Mouse (Mus musculus) myocyte (in vitro differentiated cells): ENCODE measurements around the gene Med29. TPM values are rescaled to one million over a fixed set of nuclear protein-coding genes. Genes with fewer than 3 reads are reported as not detected.

Source experiments
- H3K27me3 ChIP-seq: one replicate; pipeline ENCODE4 v1.6.1; 2011; ENCODE audit not compliant: control insufficient read depth, insufficient read depth, insufficient read length
- H3K36me3 ChIP-seq: one replicate; pipeline ENCODE4 v1.6.1; 2011; ENCODE audit not compliant: control insufficient read depth, insufficient read depth
- H3K4me2 ChIP-seq: one replicate; pipeline ENCODE4 v1.6.1; 2011; ENCODE audit warnings: low read depth, control low read depth
- H3K4me3 ChIP-seq: one replicate; pipeline ENCODE4 v1.5.1; 2011; ENCODE audit warnings: mild to moderate bottlenecking, control low read depth, moderate library complexity
- H3K79me2 ChIP-seq: one replicate; pipeline ENCODE4 v1.6.1; 2011; ENCODE audit not compliant: control insufficient read depth, insufficient read depth
- H3ac ChIP-seq: one replicate; pipeline ENCODE4 v1.6.1; 2011; ENCODE audit not compliant: control insufficient read depth, insufficient read length
- CEBPB ChIP-seq: IDR thresholded peaks from 2 replicates; pipeline ENCODE4 v1.6.1; 2011; ENCODE audit warnings: mild to moderate bottlenecking, moderate library complexity; ENCODE audit not compliant: poor library complexity, insufficient read depth, severe bottlenecking
- E2F4 ChIP-seq: IDR thresholded peaks from one replicate; pipeline ENCODE4 v1.6.1; 2011; ENCODE audit warnings: mild to moderate bottlenecking, control low read depth, moderate library complexity; ENCODE audit not compliant: insufficient read depth
- MAX ChIP-seq: IDR thresholded peaks from one replicate; pipeline ENCODE4 v1.6.1; 2011; ENCODE audit warnings: low read depth, mild to moderate bottlenecking, control low read depth
- MYOD1 ChIP-seq, 3 experiments: IDR thresholded peaks; one replicate each; pipeline ENCODE4 v1.6.1; 2011; ENCODE audit warnings: control low read depth in 2 of 3, low read depth in 2 of 3, mild to moderate bottlenecking in 2 of 3, moderate library complexity in 1 of 3; ENCODE audit not compliant: insufficient read length in 2 of 3, control insufficient read depth in 1 of 3
- MYOG ChIP-seq, 3 experiments: IDR thresholded peaks; one replicate each; pipeline ENCODE4 v1.6.1; 2011; ENCODE audit warnings: control low read depth in 2 of 3, low read depth in 2 of 3, mild to moderate bottlenecking in 2 of 3; ENCODE audit not compliant: insufficient read length in 2 of 3, control insufficient read depth in 1 of 3, insufficient read depth in 1 of 3
- POLR2A ChIP-seq: IDR thresholded peaks from one replicate; pipeline ENCODE4 v1.6.1; 2011; ENCODE audit warnings: low read depth, mild to moderate bottlenecking, control low read depth, moderate library complexity; ENCODE audit not compliant: insufficient read length
- POLR2AphosphoS2 ChIP-seq: IDR thresholded peaks from one replicate; pipeline ENCODE4 v1.6.1; 2011; ENCODE audit warnings: low read depth, control low read depth; ENCODE audit not compliant: insufficient read length
- REST ChIP-seq: IDR thresholded peaks from one replicate; pipeline ENCODE4 v1.6.1; 2011; ENCODE audit warnings: mild to moderate bottlenecking, control low read depth, moderate library complexity; ENCODE audit not compliant: insufficient read depth, insufficient read length
- SRF ChIP-seq: IDR thresholded peaks from one replicate; pipeline ENCODE4 v1.6.1; 2011; ENCODE audit warnings: low read depth; ENCODE audit not compliant: control insufficient read depth, insufficient read length
- TCF12 ChIP-seq: IDR thresholded peaks from one replicate; pipeline ENCODE4 v1.6.1; 2011; ENCODE audit warnings: mild to moderate bottlenecking, control low read depth; ENCODE audit not compliant: poor library complexity, insufficient read depth, severe bottlenecking
- TCF3 ChIP-seq: IDR thresholded peaks from one replicate; pipeline ENCODE4 v1.6.1; 2011; ENCODE audit warnings: low read depth, control low read depth; ENCODE audit not compliant: insufficient read length
- USF1 ChIP-seq: IDR thresholded peaks from one replicate; pipeline ENCODE4 v1.6.1; 2011; ENCODE audit warnings: low read depth, mild to moderate bottlenecking, control low read depth, moderate library complexity
- polyA plus RNA-seq: library from polyadenylated mRNA; unstranded; fragments of >200 nt; fragmentation: generic; extraction: Trizol; gene quantifications from one replicate; pipeline ENCODE4 v1.2.1, GENCODE M21; 2012; ENCODE audit warnings: missing spikeins

Med29 gene
- polyA plus RNA-seq, 1 experiment = 34.2 TPM

DNA sequence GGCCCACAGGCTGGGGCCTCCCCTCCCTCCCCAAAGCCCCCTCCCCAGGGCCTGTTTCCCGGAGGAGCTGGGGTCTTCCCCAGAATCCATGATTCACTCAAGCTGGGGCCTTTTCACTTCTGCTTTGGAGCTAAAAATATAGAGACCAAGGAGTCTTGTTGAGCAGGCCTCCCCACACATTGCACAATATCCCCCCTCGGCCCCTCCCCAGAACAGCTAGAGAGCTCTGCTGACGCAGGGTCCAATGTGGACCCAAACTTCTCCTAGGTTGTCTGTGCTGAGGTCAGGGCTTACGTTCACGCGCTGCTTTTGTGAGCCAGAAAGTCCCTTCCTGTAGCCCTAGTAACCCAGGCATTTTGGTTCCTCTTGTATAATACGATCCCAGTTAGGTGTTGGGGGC is 6.5 kb downstream of the Med29 start:
- no peak overlapping the region for H3K4me2 ChIP-seq
- H3K79me2 ChIP-seq = peaks cover 2% of the 10 kb centered on the region
- H3K4me3 ChIP-seq = no peak overlapping the region
- H3ac ChIP-seq = no peak overlapping the region
- H3K27me3 ChIP-seq = no peaks in the 10 kb centered on the region
- TF ChIP-seq TCF12 (no peak), USF1 (no peak), REST (no peak), E2F4 (no peak), MAX (no peak), MYOD1 (IDR thresholded peaks at IDR 0.05; ENCODE audit: control insufficient read depth in 1 of 3, insufficient read length in 2 of 3, low read depth in 2 of 3) (no peak), CEBPB (no peak), POLR2A (no peak), TCF3 (no peak), SRF (no peak), MYOG (IDR thresholded peaks at IDR 0.05; ENCODE audit: control insufficient read depth in 1 of 3, insufficient read depth in 1 of 3, insufficient read length in 2 of 3, low read depth in 2 of 3) (no peak), POLR2AphosphoS2 (no peak)
- peaks cover 3% of the 10 kb centered on the region for H3K36me3 ChIP-seq

DNA sequence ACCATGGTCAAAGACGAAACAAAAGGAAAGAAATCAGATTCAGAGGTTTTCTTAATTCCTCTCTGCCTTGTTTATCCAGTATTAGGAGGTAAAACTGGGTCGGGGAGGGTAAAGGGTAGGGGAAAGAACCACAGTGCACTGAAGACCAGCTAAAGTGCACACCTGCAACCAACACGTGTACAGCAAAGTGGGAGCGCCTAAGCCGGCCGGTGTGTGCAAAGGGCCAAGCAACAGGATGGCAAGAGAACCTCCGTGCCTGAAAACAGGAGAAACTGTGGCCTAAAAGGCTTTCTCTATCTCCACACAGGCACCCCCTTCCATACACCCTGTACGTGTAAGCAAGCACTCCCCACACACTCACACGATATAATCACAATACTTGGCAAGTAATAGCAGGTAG is 7.3 kb downstream of the Med29 start:
- no peaks in the 10 kb centered on the region for H3K27me3 ChIP-seq
- no peaks in the 10 kb centered on the region for H3K79me2 ChIP-seq

DNA sequence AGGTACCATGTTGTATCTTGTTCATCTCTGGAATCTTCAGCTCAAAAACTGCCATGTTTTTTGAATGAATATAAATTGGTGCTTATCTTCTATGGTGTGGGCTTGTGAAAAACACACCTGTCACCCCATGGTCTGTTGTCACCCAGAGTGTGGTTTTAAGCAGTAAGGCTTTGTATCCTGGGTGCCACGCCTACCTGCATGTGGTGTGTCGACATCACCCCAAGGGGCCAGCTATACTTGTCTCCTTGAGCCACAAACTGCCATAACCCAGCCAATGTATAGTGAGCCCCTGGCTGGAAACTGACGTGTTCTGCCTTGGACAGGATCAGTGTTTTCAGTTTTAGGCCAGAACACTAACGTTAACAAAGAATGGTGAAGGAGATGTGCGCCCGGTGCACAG is 8.3 kb downstream of the Med29 start:
- no peak for TF ChIP-seq CEBPB
- TF ChIP-seq REST = no peak
- TF ChIP-seq MAX = no peak
- peak in 1 of 3 experiments; percentile 46 for TF ChIP-seq MYOG (IDR thresholded peaks at IDR 0.05; ENCODE audit: control insufficient read depth in 1 of 3, insufficient read depth in 1 of 3, insufficient read length in 2 of 3, low read depth in 2 of 3)
- peak in 1 of 3 experiments; percentile 49 for TF ChIP-seq MYOD1 (IDR thresholded peaks at IDR 0.05; ENCODE audit: control insufficient read depth in 1 of 3, insufficient read length in 2 of 3, low read depth in 2 of 3)
- TF ChIP-seq TCF12 = no peak
- no peak for TF ChIP-seq E2F4
- TF ChIP-seq POLR2A = no peak
- no peak for TF ChIP-seq POLR2AphosphoS2
- TF ChIP-seq TCF3 = no peak
- no peak for TF ChIP-seq SRF
- TF ChIP-seq USF1 = no peak
- Histone ChIP-seq H3ac (no peak overlapping the region), H3K79me2 (no peaks in the 10 kb centered on the region), H3K4me2 (no peak overlapping the region), H3K4me3 (no peak overlapping the region), H3K36me3 (no peaks in the 10 kb centered on the region), H3K27me3 (no peaks in the 10 kb centered on the region)

More for the DNA sequence above, 7.3 kb downstream of the Med29 start:
- H3K36me3 ChIP-seq = peaks cover 3% of the 10 kb centered on the region
- no peak overlapping the region for H3ac ChIP-seq
- TF ChIP-seq TCF12 (no peak), MYOG (IDR thresholded peaks at IDR 0.05; ENCODE audit: control insufficient read depth in 1 of 3, insufficient read depth in 1 of 3, insufficient read length in 2 of 3, low read depth in 2 of 3) (no peak), MAX (no peak), POLR2A (no peak), TCF3 (no peak), REST (no peak), POLR2AphosphoS2 (no peak), E2F4 (no peak), MYOD1 (IDR thresholded peaks at IDR 0.05; ENCODE audit: control insufficient read depth in 1 of 3, insufficient read length in 2 of 3, low read depth in 2 of 3) (no peak), SRF (no peak)
- no peak overlapping the region for H3K4me2 ChIP-seq
- no peak overlapping the region for H3K4me3 ChIP-seq

DNA sequence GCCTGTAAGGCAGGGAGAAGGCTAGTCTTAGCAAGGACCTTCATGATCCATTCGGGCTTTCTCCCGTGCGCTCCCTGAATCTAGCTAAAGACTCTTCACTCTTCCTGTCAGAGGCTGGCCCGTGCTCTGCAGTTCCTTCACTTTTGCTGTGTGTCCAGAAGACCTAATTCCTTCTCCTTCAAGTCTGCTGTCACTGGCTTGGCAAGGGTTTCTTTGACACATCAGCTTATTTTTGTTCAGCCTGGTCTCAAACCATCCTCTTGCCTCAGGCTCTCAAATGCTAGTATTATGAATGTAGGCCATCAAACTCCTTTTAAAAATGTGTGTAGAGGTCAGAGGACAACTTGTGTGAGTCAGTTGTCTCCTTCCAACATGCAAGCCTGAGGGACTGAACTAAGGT is 8.9 kb downstream of the Med29 start:
- no peaks in the 10 kb centered on the region for H3K79me2 ChIP-seq
- no peaks in the 10 kb centered on the region for H3K27me3 ChIP-seq
- TF ChIP-seq TCF3 = no peak
- TF ChIP-seq POLR2AphosphoS2 = peak; percentile 8
- no peaks in the 10 kb centered on the region for H3K36me3 ChIP-seq
- H3K4me2 ChIP-seq = peak overlapping the region; percentile 27
- H3K4me3 ChIP-seq = no peak overlapping the region
- no peak overlapping the region for H3ac ChIP-seq

DNA sequence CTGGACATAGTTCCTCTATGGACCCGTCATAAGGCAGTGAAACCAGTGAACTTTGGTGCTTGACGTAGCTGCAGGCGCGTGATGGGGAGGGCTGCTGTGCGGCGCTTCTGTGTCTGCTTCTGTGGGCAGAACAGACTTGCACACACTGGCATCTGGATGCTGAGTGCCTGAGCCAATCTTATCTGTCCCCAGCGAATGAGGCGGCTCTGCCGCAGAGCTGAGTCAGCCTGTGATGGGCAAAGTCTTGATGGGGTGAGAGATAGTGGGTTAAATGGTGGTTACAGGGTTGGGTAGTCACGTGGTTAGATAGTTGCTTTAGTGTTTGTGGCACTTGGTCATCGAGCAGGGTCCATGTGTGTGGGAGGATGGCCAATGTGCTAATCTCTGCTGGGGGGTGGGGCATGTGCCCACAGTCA is 9.5 kb downstream of the Med29 start:
- H3K79me2 ChIP-seq = peaks cover 5% of the 10 kb centered on the region
- no peaks in the 10 kb centered on the region for H3K27me3 ChIP-seq
- H3K4me2 ChIP-seq = peak overlapping the region; percentile 92
- H3ac ChIP-seq = no peak overlapping the region
- peak overlapping the region; percentile 30 for H3K4me3 ChIP-seq
- TF ChIP-seq MAX (no peak), REST (no peak), TCF3 (no peak), TCF12 (no peak), CEBPB (0 out of 2 replicates have a peak, but pooled peaks have one; percentile 8), E2F4 (no peak), MYOG (IDR thresholded peaks at IDR 0.05; ENCODE audit: control insufficient read depth in 1 of 3, insufficient read depth in 1 of 3, insufficient read length in 2 of 3, low read depth in 2 of 3) (peak in 2 of 3 experiments; percentile 27 to 66), SRF (no peak), MYOD1 (IDR thresholded peaks at IDR 0.05; ENCODE audit: control insufficient read depth in 1 of 3, insufficient read length in 2 of 3, low read depth in 2 of 3) (peak in 2 of 3 experiments; percentile 1 to 3), POLR2A (peak; percentile 12), USF1 (peak; percentile 75), POLR2AphosphoS2 (peak; percentile 31)
- H3K36me3 ChIP-seq = no peaks in the 10 kb centered on the region
